Mouse (Mus musculus) bone marrow macrophage, adult 2 months (primary cell): ENCODE results near the gene Homer2.

Experiments
- CTCF ChIP-seq: IDR thresholded peaks from 2 replicates; pipeline ENCODE4 v1.5.1; 2012; ENCODE audit warnings: low read depth, mild to moderate bottlenecking, low read length, moderate library complexity
- POLR2A ChIP-seq: IDR thresholded peaks from 2 replicates; pipeline ENCODE4 v1.6.1; 2012; ENCODE audit warnings: mild to moderate bottlenecking, low read depth, low read length, borderline replicate concordance

- TF ChIP-seq POLR2A (no peak), CTCF (no peak)
Observed at GRCm38 (mm10) chr7:81735300-81736048, 28.1 kb upstream of the Homer2 start.
